Mouse (Mus musculus): ENCODE results near the gene Atp6v0d1. TPM values are rescaled to one million over a fixed set of nuclear protein-coding genes. Genes with fewer than 3 reads are reported as not detected.

The Atp6v0d1 gene
- polyA plus RNA-seq, 1 experiment from 2014 or later, result 52.7 TPM

DNA sequence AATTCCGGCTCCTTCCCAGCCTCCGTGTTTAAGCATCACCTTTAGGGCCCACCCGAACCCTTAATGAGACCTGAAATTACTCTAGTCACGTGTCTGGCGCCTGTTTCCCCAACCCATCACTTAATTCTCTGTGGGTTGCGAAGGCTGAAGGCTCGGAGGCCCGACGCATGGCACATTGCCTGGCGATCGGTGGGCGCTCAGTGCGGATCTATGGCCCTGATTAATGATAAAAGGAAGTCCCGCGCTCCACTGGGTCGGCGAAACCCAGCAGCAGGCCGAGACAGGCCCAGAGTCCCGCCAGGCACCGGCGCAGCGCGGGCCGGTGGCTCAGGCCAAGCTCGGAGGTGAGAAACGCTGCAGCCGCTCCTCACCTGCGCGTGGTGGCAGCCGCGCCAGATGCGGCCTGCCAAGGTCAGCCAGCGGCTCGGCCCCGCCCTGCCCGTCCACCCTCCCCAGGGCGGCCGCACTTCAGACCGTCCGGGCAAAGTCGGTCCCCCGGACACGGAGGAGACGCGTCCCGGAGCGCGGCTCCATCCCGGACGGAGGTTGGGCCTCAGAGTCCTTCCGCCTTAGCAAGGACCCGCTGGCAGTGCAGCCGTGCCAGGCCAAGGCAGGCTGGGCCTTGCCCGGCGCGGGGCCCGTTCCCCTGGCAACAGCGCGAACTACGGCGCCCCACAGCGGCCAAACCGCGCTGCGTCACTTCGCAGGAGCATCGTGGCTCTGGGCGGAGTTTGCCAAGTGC, 69.2 kb downstream of the Atp6v0d1 start, which contains the start of gene Zdhhc1:
Gene Zdhhc1, minus strand, starts transcription at position 464 of the 742 bp plus-strand sequence.
- Histone ChIP-seq H3K4me3 (replicated peaks) (peak within 1 kb of the TSS; percentile 76), H3K4me2 (peak within 1 kb of the TSS; percentile 95), H3K36me3 (no peaks in the 10 kb centered on the region), H3K27ac (0 out of 2 replicates have a peak within 1 kb of the TSS, but pooled peaks have one; percentile 23), H3K9ac (peak within 1 kb of the TSS; percentile 78), H3K4me1 (replicated peaks) (peaks cover 31% of the 10 kb centered on the region), H3K9me3 (replicated peaks) (no peaks in the 10 kb centered on the region), H3K27me3 (peaks cover 13% of the 10 kb centered on the region; the same call in 1 of the 2 replicates)
- WGBS (ENCODE audit: insufficient replicate concordance), result 1% methylated on average over 60 of the region's 68 CpGs
- ATAC-seq (ENCODE audit: low read depth) (peak; percentile 82), DNase-seq (peak; percentile 69)

DNA sequence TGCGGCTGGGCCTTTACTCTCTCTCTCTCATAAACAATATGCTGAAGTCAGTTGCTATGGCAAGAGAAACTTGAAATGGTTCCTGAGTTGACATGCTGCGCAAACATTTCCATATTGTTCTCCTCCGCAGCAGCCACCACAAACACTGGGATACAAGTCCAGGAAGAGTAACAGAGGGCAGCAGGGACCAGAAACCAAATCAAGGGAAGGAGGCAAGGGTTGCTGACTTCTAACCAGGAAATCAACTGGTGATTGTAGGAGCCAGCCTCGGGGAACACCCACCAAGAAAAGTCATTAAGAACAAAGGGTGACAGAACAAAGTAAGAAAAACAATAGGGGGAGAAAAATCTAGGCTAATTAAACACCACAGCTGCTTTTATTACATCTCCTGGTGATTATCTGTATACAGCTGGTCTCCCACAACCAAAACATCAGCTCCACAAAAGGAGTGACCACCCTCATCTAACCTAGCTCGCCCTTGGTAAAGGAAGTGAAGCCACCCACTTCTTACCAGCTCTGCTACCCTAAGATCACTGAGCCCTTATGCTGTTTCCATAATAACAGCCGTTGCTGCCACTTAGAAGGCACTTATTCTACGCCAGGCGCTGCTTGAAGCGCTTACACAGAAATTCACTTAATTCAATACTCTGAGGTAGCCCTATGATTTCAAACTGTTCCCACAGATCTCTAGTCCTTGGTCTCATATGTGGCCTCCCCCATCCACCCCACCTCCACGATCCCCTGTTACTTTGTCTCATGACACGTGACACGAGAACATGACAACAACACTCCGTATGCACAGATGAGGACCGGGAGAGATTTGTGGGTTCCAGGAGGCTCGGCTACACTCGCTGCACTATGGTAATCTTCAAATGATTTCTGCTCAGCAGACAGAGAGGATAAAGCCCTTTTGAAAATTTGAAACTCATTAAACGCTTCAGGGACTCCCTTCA, 70.2 kb downstream of the Atp6v0d1 start:
- DNase-seq, result no peak
- no peaks in the 10 kb centered on the region for H3K36me3 ChIP-seq
- peak overlapping the region; percentile 95 for H3K4me2 ChIP-seq
- H3K27me3 ChIP-seq, result peaks cover 13% of the 10 kb centered on the region; the same call in 1 of the 2 replicates
- 61% methylated on average over 17 of the region's 17 CpGs for WGBS (ENCODE audit: insufficient replicate concordance)
- H3K9me3 ChIP-seq (replicated peaks), result no peaks in the 10 kb centered on the region
- ATAC-seq (ENCODE audit: low read depth), result no peak
- H3K27ac ChIP-seq, result no peak overlapping the region
- H3K9ac ChIP-seq, result peak overlapping the region; percentile 78
- peaks cover 41% of the 10 kb centered on the region for H3K4me1 ChIP-seq (replicated peaks)
- H3K4me3 ChIP-seq (replicated peaks), result peak overlapping the region; percentile 76

DNA sequence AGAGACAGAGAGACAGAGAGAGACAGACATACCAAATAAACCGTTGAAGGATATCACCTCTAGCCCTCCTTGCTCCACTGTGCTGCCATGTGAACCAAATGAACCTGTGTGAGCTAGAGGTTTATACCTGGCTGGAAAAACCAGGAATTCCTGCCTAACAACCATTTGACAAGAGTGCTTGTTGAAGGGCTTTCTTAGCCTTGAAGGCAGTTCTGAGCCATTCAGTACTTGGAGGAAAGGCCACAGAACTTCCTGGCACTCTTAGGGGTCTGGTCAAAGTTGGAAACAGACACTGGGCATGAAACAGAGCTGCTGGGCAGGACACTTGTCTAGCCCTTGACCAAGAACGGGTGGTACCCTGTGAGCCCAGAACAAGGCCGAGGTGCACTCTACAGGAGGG, 71.3 kb downstream of the Atp6v0d1 start:
- ATAC-seq (ENCODE audit: low read depth) (no peak), DNase-seq (no peak)
- WGBS (ENCODE audit: insufficient replicate concordance), result 78% methylated on average over 3 of the region's 3 CpGs
- Histone ChIP-seq H3K4me2 (no peak overlapping the region), H3K4me1 (replicated peaks) (peaks cover 40% of the 10 kb centered on the region), H3K27me3 (peaks cover 13% of the 10 kb centered on the region; the same call in 1 of the 2 replicates), H3K4me3 (replicated peaks) (no peak overlapping the region), H3K36me3 (no peaks in the 10 kb centered on the region), H3K9ac (no peak overlapping the region), H3K27ac (no peak overlapping the region), H3K9me3 (replicated peaks) (no peaks in the 10 kb centered on the region)

DNA sequence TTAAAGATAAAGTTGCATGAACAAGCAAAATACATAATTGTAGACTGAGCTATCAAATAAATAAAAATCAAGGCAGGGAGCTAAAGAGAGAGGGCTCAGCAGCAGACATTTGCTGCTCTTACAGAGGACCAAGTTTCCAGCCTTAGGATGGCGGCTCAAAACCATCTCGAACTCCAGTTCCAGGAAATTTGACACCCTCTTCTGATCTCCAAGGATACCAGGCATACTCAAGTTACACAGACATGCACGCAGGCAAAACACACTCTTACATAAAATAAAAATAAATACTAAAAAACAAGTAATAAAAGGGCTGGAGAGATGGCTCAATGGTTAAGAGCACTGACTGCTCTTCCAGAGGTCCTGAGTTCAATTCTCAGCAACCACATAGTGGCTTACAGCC, 72.4 kb downstream of the Atp6v0d1 start:
- Histone ChIP-seq H3K4me2 (no peak overlapping the region), H3K9ac (no peak overlapping the region), H3K4me3 (replicated peaks) (no peak overlapping the region), H3K27me3 (peaks cover 13% of the 10 kb centered on the region; the same call in 1 of the 2 replicates), H3K9me3 (replicated peaks) (no peaks in the 10 kb centered on the region), H3K4me1 (replicated peaks) (peaks cover 34% of the 10 kb centered on the region), H3K36me3 (no peaks in the 10 kb centered on the region), H3K27ac (no peak overlapping the region)
- no peak for ATAC-seq (ENCODE audit: low read depth)
- 61% methylated on average over 3 of the region's 3 CpGs for WGBS (ENCODE audit: insufficient replicate concordance)
- DNase-seq, result no peak

DNA sequence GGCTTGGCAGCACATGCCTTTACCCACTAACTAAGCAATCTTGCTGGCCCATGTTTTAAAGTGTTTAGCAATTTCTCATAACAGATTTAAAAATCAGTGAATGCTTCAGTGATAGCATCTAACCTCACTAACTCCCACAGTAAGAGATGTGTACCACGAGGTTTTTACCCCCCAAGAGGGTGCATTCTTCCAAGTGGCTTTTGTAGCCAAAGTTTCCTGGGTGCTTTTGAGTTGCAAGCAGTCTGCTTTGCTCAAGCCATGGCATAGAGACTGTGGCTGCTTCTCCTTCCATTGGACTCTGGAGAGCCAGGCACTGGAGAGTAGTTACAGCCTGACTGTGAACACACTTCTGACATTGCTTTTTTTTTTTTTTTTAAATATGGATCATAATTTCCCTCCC, 76.6 kb downstream of the Atp6v0d1 start:
- no peaks in the 10 kb centered on the region for H3K36me3 ChIP-seq
- peaks cover 14% of the 10 kb centered on the region for H3K4me1 ChIP-seq (replicated peaks)
- no peak overlapping the region for H3K27ac ChIP-seq
- DNase-seq (no peak), ATAC-seq (ENCODE audit: low read depth) (no peak)
- H3K9me3 ChIP-seq (replicated peaks), result no peaks in the 10 kb centered on the region
- H3K27me3 ChIP-seq, result no peaks in the 10 kb centered on the region
- 19% methylated on average over 1 of the region's 1 CpGs for WGBS (ENCODE audit: insufficient replicate concordance)
- no peak overlapping the region for H3K4me2 ChIP-seq
- no peak overlapping the region for H3K4me3 ChIP-seq (replicated peaks)
- no peak overlapping the region for H3K9ac ChIP-seq

DNA sequence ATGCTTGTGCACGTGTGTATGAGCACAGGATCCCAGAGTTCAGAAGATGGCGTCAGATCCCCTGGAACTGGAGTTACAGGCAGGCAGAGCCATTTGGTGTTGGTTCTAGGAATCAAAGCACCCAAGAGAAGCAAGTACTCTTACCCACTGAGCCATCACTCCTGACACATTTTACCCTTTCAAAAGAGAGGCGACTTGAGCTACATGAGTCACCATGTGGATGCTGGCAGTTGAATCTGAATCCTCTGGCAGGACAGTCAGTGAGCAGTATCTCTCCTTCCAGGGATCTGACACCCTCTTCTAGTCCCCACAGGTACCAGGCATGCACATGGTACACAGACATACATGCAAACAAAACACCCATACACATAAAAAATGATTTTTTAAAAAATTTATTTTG, 77.8 kb downstream of the Atp6v0d1 start:
- H3K9me3 ChIP-seq (replicated peaks), result no peaks in the 10 kb centered on the region
- H3K9ac ChIP-seq, result no peak overlapping the region
- H3K4me1 ChIP-seq (replicated peaks), result peaks cover 14% of the 10 kb centered on the region
- 55% methylated on average over 3 of the region's 3 CpGs for WGBS (ENCODE audit: insufficient replicate concordance)
- no peak overlapping the region for H3K4me3 ChIP-seq (replicated peaks)
- H3K27ac ChIP-seq, result no peak overlapping the region
- H3K4me2 ChIP-seq, result no peak overlapping the region
- H3K27me3 ChIP-seq, result no peaks in the 10 kb centered on the region
- H3K36me3 ChIP-seq, result no peaks in the 10 kb centered on the region
- ATAC-seq (ENCODE audit: low read depth), result no peak
- DNase-seq, result no peak

DNA sequence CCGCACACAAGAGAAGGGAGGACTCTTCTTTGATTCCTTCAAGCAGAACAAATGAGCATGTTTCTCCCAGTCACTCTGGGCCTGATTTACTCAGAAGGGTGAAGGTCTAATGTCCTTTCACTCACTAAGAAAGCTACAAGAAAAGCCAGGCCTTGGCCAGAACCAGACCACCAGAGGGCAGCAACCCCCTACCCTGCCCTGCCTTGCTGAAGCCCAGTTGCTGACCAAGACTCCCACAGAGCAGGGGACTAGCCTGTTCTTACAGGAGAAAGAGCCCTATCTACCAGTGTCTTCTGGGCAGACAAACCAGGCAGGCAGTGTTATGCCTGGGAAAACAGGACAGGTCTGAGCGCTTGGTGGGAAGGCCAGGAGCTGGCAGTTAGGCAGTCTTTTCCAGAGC, 81.5 kb downstream of the Atp6v0d1 start:
- Histone ChIP-seq H3K4me3 (replicated peaks) (no peak overlapping the region), H3K4me2 (no peak overlapping the region), H3K27ac (no peak overlapping the region), H3K9me3 (replicated peaks) (no peaks in the 10 kb centered on the region), H3K9ac (no peak overlapping the region), H3K27me3 (peaks cover 6% of the 10 kb centered on the region; the same call in 1 of the 2 replicates), H3K36me3 (no peaks in the 10 kb centered on the region), H3K4me1 (replicated peaks) (no peaks in the 10 kb centered on the region)
- DNase-seq (peak; percentile 25), ATAC-seq (ENCODE audit: low read depth) (no peak)
- 58% methylated on average over 2 of the region's 2 CpGs for WGBS (ENCODE audit: insufficient replicate concordance)

DNA sequence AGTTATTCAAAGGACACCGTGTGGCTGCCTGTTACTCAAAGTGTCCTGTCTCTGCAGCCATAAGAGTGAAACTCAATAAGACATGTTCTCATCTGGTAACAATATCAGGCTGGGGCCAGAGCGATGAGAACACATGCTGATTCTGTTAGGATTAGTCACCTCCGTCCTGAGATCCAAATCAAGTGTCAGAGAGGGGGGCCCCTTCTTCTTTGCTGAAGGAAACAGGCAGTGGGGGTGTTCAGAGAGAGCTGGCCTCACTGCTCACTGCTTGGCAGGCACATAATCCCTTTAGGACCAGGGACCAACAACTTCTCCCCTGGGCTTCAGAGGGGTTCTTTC, 81.8 kb downstream of the Atp6v0d1 start:
- Histone ChIP-seq H3K4me2 (no peak overlapping the region), H3K36me3 (no peaks in the 10 kb centered on the region), H3K9ac (no peak overlapping the region), H3K27me3 (peaks cover 6% of the 10 kb centered on the region; the same call in 1 of the 2 replicates), H3K4me3 (replicated peaks) (no peak overlapping the region), H3K4me1 (replicated peaks) (no peaks in the 10 kb centered on the region), H3K9me3 (replicated peaks) (no peaks in the 10 kb centered on the region), H3K27ac (no peak overlapping the region)
- WGBS (ENCODE audit: insufficient replicate concordance), result 63% methylated on average over 3 of the region's 3 CpGs
- DNase-seq (no peak), ATAC-seq (ENCODE audit: low read depth) (no peak)

DNA sequence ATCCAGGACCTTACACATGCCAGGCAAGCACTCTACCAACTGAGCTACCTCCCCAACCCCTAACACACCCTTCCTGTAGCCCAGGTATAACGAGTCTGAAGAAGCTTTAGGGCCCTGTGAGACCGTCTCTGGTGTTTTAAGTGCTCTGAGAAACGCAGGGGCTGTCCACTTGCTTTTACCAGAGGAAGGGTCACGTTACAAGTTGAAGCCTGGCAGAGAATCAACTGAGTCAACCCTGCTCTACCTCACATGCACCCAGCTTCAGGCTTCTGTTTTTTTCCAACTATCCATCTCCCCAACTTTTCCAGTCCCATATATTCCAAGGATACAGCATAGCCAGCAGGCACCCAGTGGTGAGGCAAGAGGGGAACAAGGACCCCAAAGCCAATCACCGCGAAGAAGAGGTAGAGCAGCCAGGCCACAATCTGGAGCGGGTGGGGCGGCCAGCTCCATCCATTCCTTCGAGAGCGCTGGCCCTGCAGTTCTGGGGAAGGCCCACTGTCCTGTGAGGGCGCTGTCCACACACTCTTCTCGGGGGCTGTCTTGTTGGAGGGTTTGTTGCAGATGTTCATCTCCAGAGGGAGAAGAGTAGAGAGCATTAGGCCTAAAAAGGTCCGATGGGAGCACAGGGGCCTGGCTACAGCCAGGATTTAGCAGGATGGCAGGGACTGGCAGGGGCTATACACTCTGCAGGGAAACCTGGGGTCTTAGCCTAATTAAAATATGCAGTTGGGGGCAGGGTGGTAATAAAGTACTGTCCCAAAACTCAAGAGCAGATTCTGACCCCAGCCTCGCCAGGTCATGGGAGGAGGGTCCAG, 82.4 kb downstream of the Atp6v0d1 start:
- Histone ChIP-seq H3K36me3 (no peaks in the 10 kb centered on the region), H3K9ac (no peak overlapping the region), H3K27me3 (peaks cover 6% of the 10 kb centered on the region; the same call in 1 of the 2 replicates), H3K4me1 (replicated peaks) (no peaks in the 10 kb centered on the region), H3K4me3 (replicated peaks) (no peak overlapping the region), H3K27ac (no peak overlapping the region), H3K9me3 (replicated peaks) (no peaks in the 10 kb centered on the region), H3K4me2 (no peak overlapping the region)
- DNase-seq (peak; percentile 20), ATAC-seq (ENCODE audit: low read depth) (no peak)
- WGBS (ENCODE audit: insufficient replicate concordance), result 46% methylated on average over 14 of the region's 14 CpGs

DNA sequence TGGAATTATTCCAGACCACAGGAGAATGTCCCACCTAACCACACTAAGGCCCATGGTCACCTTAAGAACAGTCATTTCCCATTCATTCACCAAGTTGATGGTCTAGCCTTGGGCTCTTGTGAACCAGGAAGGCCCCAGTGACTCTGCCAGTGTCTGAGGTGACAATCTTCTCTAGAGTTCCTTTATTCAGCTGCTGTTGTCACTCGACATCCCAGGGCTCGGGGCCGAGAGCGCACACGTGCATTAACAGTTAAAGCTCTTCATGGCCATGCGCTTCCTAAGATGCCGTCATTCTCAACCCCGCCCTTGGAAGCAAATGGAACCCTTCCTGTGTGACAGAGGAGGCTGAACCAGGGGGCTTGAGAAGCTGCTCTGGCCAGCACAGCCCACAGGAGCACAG, 83.7 kb downstream of the Atp6v0d1 start:
- Histone ChIP-seq H3K4me3 (replicated peaks) (no peak overlapping the region), H3K9me3 (replicated peaks) (no peaks in the 10 kb centered on the region), H3K27ac (no peak overlapping the region), H3K27me3 (peaks cover 6% of the 10 kb centered on the region; the same call in 1 of the 2 replicates), H3K36me3 (no peaks in the 10 kb centered on the region), H3K4me1 (replicated peaks) (no peaks in the 10 kb centered on the region), H3K4me2 (no peak overlapping the region), H3K9ac (no peak overlapping the region)
- 80% methylated on average over 8 of the region's 8 CpGs for WGBS (ENCODE audit: insufficient replicate concordance)
- DNase-seq, result no peak
- ATAC-seq (ENCODE audit: low read depth), result no peak

DNA sequence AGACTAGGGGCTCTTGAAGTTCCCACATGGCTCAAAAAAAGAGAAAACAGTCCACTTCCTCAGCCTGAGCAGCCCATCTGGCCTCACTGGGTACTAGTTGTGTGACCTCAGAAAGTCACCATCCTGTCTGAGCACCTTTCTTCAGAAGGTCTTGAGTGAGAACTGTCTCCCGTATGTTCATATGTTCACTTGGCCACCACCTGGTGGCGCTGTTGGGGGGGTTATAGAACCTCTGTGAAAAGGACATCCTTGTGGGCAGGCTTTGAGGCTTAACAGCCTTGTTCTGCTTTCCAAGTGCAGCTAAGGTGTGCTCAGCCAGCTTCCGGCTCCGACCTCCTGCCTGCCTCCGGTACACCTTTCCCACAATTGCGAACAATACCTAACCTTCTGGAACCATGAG, 84.4 kb downstream of the Atp6v0d1 start:
- Histone ChIP-seq H3K9me3 (replicated peaks) (no peaks in the 10 kb centered on the region), H3K9ac (no peak overlapping the region), H3K27ac (no peak overlapping the region), H3K36me3 (no peaks in the 10 kb centered on the region), H3K4me2 (no peak overlapping the region), H3K4me1 (replicated peaks) (0 out of 2 replicates have a peak, but pooled peaks cover 5% of the 10 kb centered on the region), H3K27me3 (peaks cover 8% of the 10 kb centered on the region), H3K4me3 (replicated peaks) (no peak overlapping the region)
- ATAC-seq (ENCODE audit: low read depth), result no peak
- 55% methylated on average over 6 of the region's 6 CpGs for WGBS (ENCODE audit: insufficient replicate concordance)
- no peak for DNase-seq

Data from liver, embryonic 13.5 days (tissue).